Mouse (Mus musculus) hindbrain, embryonic 15.5 days (tissue): ENCODE data around the gene Tmem140. TPM values are rescaled to one million over a fixed set of nuclear protein-coding genes. Genes with fewer than 3 reads are reported as not detected.

Experiments
- ATAC-seq: fragments of 200-750 bp; cut with Nextera tagmentation; 2 replicates; pipeline ENCODE4 v1.8.0; 2017; ENCODE audit warnings: low read depth, moderate number of reproducible peaks, moderate TSS enrichment; ENCODE audit not compliant: low FRiP score
- H3K27ac ChIP-seq: fragments of 300-500 bp; sonication (generic); replicated peaks from 2 replicates; pipeline ENCODE4 v1.5.1; 2015; ENCODE audit warnings: mild to moderate bottlenecking, inconsistent platforms
- H3K27me3 ChIP-seq: fragments of 300-500 bp; sonication (generic); 2 replicates; pipeline ENCODE4 v1.6.1; 2015; ENCODE audit warnings: control low read depth, inconsistent platforms
- H3K36me3 ChIP-seq: fragments of 300-500 bp; sonication (generic); 2 replicates; pipeline ENCODE4 v1.6.1; 2015; ENCODE audit warnings: control low read depth, inconsistent platforms
- H3K4me1 ChIP-seq: fragments of 300-500 bp; sonication (generic); replicated peaks from 2 replicates; pipeline ENCODE4 v1.6.1; 2015; ENCODE audit warnings: control low read depth, inconsistent platforms
- H3K4me2 ChIP-seq: fragments of 300-500 bp; sonication (generic); 2 replicates; pipeline ENCODE4 v1.6.1; 2015; ENCODE audit warnings: moderate library complexity, mild to moderate bottlenecking, inconsistent platforms
- H3K4me3 ChIP-seq: fragments of 300-500 bp; sonication (generic); 2 replicates; pipeline ENCODE4 v1.5.1; 2015; ENCODE audit warnings: mild to moderate bottlenecking, inconsistent platforms
- H3K9ac ChIP-seq: fragments of 300-500 bp; sonication (generic); 2 replicates; pipeline ENCODE4 v1.6.1; 2015; ENCODE audit warnings: inconsistent platforms
- H3K9me3 ChIP-seq: fragments of 300-500 bp; sonication (generic); 2 replicates; pipeline ENCODE4 v1.6.1; 2016; ENCODE audit warnings: control low read depth, inconsistent platforms
- WGBS: fragments of 180-500 bp; shearing (Covaris S2); methylation state at CpG from one replicate; pipeline ENCODE4 v1.1.7; 2015; 5-methylcytosine and 5-hydroxymethylcytosine counted together
- polyA plus RNA-seq: library from polyadenylated mRNA; unstranded; fragments of >200 nt; fragmentation: Nextera tagmentation; extraction: Ambion mirVana; gene quantifications from 2 replicates; pipeline ENCODE4 v1.2.1, GENCODE M21; 2015

Gene Tmem140
- polyA plus RNA-seq, 1 experiment from 2014 or later: 1.5 TPM

DNA sequence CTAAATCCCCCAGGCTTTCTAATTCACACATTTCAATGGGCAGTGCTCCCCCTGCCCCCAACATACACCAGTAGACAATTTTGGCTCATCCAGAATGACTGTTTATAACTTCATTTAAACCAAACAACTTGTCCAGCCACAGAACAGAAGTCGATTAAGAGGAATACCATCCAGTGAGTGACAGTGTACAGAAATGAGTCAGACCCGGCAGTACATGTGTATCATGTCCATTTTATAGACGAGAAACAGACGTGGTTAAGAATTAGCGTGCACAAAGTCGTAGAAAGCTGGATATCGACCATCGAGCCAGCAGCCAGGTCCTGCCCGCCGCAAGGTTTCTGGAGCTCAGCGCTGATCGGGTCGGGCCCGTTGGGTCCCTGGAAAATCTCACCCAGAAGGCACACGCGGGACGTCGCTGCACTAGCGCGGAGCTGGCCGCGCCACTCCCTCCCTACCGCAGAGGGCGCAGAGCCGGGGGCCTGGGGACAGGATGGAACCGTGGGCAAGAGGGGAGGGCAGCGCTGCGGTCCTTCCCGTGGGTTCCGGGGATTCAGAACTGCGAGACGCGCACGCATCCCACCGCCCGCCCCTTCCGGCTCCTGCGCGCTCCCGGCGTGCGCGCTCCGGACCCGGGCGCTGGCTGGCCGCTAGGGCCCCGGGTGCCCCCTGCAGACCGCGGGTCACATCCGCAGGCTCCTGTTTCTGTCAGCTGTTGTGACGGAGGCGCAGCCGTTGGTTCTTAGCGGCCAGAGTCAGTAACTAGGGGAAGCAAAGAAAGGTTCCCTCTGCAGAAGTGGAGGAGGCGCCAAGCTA lies 14.8 kb downstream of the Tmem140 start, which contains the start of gene Cyren:
Cyren (minus strand) TSS at position 552 of the 813 bp plus-strand sequence.
- peak within 1 kb of the TSS; percentile 60 for H3K4me3 ChIP-seq

DNA sequence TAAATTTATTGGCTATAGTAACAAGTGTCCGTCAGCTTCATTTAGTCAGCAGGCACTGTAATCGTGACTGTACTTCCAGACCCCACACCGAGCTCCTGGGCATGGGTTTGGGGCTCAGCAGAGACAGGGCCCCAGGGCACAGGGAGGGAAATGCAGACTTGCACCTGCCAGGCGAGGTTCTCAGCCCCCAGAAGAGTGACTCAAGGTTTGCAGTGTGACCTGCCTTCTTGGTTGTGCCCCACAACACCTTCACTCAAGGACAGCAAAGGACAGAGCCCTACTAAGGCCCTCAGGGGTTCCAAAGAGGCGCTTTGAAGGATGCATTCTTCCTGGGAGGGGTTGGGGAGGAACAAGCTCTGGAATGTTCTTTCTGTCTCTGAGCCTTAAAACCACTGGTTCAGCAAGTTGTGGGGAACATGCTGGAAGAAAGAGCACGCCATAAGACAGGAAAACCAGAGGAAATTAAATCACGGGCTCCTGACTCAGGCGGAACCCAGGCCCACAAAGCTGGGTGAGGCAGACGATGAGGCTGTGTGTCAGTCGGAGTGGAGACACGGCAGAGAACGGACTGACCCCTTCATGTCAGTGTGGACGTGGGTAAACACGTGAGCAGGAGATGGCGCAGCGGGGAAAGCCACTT lies 16.3 kb downstream of the Tmem140 start:
- H3K36me3 ChIP-seq: peaks cover 14% of the 10 kb centered on the region; the same call in 1 of the 2 replicates
- no peak overlapping the region for H3K4me2 ChIP-seq
- 90% methylated on average over 16 of the region's 16 CpGs for WGBS
- no peak overlapping the region for H3K27ac ChIP-seq
- H3K4me3 ChIP-seq: no peak overlapping the region
- H3K9ac ChIP-seq: no peak overlapping the region
- peaks cover 20% of the 10 kb centered on the region for H3K4me1 ChIP-seq
- H3K9me3 ChIP-seq: no peaks in the 10 kb centered on the region
- no peak for ATAC-seq
- no peaks in the 10 kb centered on the region for H3K27me3 ChIP-seq

More for the DNA sequence above, 14.8 kb downstream of the Tmem140 start, which contains the start of gene Cyren:
- H3K36me3 ChIP-seq: peaks cover 7% of the 10 kb centered on the region; the same call in 1 of the 2 replicates
- peaks cover 20% of the 10 kb centered on the region for H3K4me1 ChIP-seq
- no peaks in the 10 kb centered on the region for H3K27me3 ChIP-seq
- H3K27ac ChIP-seq: peak within 1 kb of the TSS; percentile 90
- H3K4me2 ChIP-seq: peak within 1 kb of the TSS; percentile 61
- under 1% methylated on average over 53 of the region's 56 CpGs for WGBS
- peak within 1 kb of the TSS; percentile 68 for H3K9ac ChIP-seq
- peak; percentile 94 for ATAC-seq
- no peaks in the 10 kb centered on the region for H3K9me3 ChIP-seq

DNA sequence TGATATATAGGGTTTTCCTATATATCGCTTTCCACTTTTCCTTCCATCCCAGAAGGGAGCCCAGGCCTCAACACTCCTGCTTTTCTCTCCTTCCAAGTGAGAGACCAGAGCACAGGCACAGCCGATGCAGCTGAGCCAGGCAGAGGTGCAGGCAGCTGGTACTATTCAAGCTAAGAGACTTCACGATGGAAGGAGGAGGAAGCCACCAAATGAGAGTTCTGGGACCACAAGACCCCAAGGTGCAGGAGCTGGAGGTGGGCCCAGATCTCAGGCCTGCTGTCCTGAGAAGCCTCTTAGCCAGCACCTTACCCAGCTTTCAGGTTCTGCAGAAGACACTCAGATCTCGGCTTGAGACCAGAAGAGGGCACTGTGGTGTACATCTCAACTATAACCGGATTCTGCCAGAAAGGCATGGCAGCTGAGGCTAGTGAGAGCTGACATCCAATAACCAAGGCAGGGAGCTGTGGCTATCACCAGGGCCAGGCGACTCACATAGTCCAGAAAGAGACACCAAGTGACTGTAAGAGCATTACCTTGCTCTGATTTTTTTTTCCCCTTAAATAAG lies 17.0 kb downstream of the Tmem140 start:
- ATAC-seq: no peak
- WGBS: 58% methylated on average over 6 of the region's 6 CpGs
- Histone ChIP-seq H3K9ac (no peak overlapping the region), H3K36me3 (peaks cover 21% of the 10 kb centered on the region; the same call in 1 of the 2 replicates), H3K4me3 (no peak overlapping the region), H3K27ac (no peak overlapping the region), H3K4me2 (no peak overlapping the region), H3K27me3 (no peaks in the 10 kb centered on the region), H3K4me1 (peaks cover 20% of the 10 kb centered on the region), H3K9me3 (no peaks in the 10 kb centered on the region)

DNA sequence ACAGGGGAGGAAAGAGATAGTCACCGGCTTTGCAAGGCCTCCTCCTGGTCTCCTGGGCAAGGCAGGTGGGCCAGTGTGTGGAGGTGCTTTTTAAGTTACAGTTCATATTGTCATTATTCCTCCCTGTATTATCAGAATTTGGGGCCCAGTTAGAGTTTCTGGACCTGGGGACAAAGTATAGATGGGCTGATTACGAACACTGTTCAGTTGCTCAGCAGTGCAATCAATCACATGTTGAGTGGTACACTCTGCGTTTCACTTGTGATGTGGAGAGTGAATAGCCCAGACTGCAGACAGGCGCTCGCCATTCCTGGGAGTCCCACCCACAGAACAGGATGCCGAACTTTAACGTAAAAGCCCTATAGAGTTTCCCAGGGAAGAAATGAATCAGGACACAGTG lies 21.8 kb downstream of the Tmem140 start:
- Histone ChIP-seq H3K36me3 (peaks cover 39% of the 10 kb centered on the region), H3K4me3 (no peak overlapping the region), H3K4me2 (no peak overlapping the region), H3K27ac (no peak overlapping the region), H3K27me3 (no peaks in the 10 kb centered on the region), H3K9me3 (no peaks in the 10 kb centered on the region), H3K4me1 (no peaks in the 10 kb centered on the region), H3K9ac (no peak overlapping the region)
- ATAC-seq: no peak
- 84% methylated on average over 7 of the region's 7 CpGs for whole genome bisulfite sequencing

DNA sequence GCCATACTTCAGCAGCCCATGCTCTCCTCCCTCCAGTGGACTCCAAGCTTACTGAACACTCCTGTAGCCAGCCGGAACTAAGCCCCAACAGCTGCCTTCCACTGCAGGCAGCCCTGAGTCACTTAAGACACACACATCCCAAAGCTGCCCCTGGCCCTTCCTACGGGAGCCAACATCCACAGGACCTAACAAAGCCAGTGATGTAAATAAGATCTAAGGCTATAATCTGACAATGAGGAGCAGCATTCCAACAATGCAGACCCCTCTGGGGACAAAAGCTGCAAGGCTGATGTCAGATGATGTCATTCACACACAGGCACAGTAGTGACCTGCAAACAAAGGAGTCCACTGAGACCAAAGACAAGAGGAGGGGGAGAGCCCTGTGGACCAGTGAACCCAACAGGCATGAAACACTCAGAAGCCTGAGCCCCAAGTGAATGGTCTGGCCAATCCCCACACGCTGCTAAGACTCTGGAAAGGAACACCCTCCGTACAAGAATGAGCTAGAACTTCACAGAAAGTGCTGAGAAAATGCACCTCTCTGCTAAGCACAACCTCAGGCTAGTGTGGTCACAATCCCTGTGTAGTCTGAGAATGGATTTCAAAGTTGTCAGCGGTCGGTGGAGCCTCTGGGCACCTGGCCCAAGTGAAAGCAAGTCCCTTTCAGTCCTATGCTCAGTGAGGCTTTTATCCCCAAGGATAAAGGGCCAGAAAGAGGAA lies 24.3 kb downstream of the Tmem140 start:
- Histone ChIP-seq H3K27ac (no peak overlapping the region), H3K36me3 (peaks cover 51% of the 10 kb centered on the region)
- 0 out of 2 replicates have a peak, but pooled peaks have one; percentile 36 for ATAC-seq

DNA sequence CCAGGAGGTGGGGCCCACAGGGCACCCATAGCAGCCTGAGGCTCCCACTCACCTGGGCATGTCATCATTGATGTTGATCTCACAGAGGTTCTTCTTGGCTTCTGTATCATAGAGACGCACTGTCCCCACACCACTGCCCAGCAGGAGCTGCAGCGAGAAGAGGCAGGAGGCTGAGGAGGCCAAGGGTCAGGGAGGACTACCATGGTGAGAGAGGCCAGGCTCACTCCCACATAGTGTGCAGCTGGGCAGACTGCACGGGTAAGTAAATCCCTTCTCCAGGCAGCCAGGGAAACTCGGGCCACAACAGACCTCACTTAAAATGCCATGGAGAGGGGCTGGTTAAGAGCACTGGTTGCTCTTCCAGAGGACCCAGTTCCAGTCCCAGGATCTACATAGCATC lies 26.2 kb downstream of the Tmem140 start:
- H3K27ac ChIP-seq: no peak overlapping the region
- no peak overlapping the region for H3K4me3 ChIP-seq
- H3K9me3 ChIP-seq: no peaks in the 10 kb centered on the region
- H3K36me3 ChIP-seq: peaks cover 50% of the 10 kb centered on the region
- no peak overlapping the region for H3K4me2 ChIP-seq
- no peak for ATAC-seq
- H3K27me3 ChIP-seq: no peaks in the 10 kb centered on the region
- no peaks in the 10 kb centered on the region for H3K4me1 ChIP-seq
- WGBS: 48% methylated on average over 4 of the region's 4 CpGs
- no peak overlapping the region for H3K9ac ChIP-seq

More for the DNA sequence above, 24.3 kb downstream of the Tmem140 start:
- Histone ChIP-seq H3K4me3 (no peak overlapping the region), H3K27me3 (no peaks in the 10 kb centered on the region), H3K9ac (no peak overlapping the region), H3K9me3 (no peaks in the 10 kb centered on the region), H3K4me1 (no peaks in the 10 kb centered on the region), H3K4me2 (no peak overlapping the region)
- 24% methylated on average over 6 of the region's 6 CpGs for WGBS

DNA sequence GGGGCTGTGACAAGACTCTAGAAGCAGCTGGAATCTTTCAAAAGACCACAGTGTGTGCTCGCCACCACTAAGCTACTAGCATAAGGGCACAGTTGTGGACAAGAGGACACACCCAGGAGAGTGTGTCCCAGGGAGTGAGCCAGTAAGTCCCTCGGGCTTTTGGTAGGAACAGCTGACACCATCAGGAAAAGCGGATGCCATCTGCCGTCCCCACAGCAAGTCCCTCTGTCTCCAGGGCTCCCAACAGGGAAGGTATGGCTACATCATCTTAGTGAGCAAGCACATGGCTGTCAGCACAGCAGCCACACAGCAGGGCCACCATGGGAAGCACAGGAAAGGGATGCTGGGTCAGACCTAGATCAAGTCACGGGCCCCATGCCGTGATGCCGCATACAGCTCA lies 32.6 kb downstream of the Tmem140 start:
- H3K4me2 ChIP-seq: no peak overlapping the region
- WGBS: 83% methylated on average over 7 of the region's 7 CpGs
- H3K27ac ChIP-seq: no peak overlapping the region
- no peak overlapping the region for H3K4me3 ChIP-seq
- H3K9ac ChIP-seq: no peak overlapping the region
- no peaks in the 10 kb centered on the region for H3K4me1 ChIP-seq
- ATAC-seq: no peak
- H3K9me3 ChIP-seq: no peaks in the 10 kb centered on the region
- H3K27me3 ChIP-seq: no peaks in the 10 kb centered on the region
- peaks cover 54% of the 10 kb centered on the region for H3K36me3 ChIP-seq

DNA sequence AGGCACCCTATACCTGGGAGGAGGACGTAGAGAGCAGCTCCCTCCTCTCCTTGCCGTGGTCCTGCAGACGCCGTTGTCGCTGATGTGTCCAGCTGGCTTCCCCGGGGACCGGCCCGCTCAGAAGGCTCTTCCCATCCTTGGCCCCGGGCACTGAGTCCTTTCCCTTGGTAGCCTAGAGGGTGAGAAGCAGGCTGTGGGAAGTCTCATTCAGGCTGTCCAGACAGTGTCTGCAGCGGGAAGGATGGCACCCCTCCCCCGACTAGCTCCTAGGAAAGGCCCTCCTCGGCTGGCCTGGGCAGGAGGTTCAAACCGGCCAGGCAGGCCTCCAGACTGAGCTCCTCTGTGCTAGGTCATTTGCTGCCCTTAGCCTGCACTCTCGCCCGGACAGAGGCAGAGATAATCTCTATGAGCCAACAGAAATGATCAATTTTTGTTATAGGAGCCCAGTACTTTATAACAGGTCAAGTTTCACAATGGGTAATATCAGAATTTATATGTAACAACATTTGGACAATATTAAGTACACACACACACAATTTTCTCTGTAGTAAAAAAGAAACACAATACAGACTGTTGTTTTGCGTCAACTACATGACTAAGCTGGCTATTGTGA lies 33.3 kb downstream of the Tmem140 start:
- H3K27me3 ChIP-seq: no peaks in the 10 kb centered on the region
- H3K4me3 ChIP-seq: no peak overlapping the region
- peaks cover 47% of the 10 kb centered on the region for H3K36me3 ChIP-seq
- no peak overlapping the region for H3K4me2 ChIP-seq
- no peaks in the 10 kb centered on the region for H3K4me1 ChIP-seq
- H3K9me3 ChIP-seq: no peaks in the 10 kb centered on the region
- H3K27ac ChIP-seq: no peak overlapping the region
- WGBS: 58% methylated on average over 16 of the region's 16 CpGs
- H3K9ac ChIP-seq: no peak overlapping the region
- ATAC-seq: no peak

DNA sequence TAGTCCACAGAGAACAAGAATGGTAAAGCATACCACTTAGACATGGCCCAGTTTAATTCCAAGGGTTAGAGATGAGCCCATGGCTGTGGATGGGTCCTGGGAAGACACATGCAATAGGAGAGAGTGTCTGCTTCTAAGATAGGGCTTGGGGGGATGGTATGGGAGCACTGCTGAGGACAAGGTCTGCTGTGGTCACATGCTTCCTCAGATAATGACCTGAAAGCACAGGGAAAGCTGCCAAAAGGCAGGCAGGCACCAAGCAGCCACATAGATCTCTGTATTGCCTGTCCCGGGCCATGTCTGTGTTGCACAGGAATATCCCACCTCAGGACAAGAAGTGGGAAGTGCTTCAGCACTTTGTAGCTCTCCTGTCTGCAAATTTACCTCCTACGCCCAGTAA lies 36.2 kb downstream of the Tmem140 start:
- no peak overlapping the region for H3K27ac ChIP-seq
- 0 out of 2 replicates have a peak, but pooled peaks cover 5% of the 10 kb centered on the region for H3K4me1 ChIP-seq
- no peak for ATAC-seq
- H3K4me3 ChIP-seq: no peak overlapping the region
- H3K4me2 ChIP-seq: no peak overlapping the region
- H3K36me3 ChIP-seq: peaks cover 42% of the 10 kb centered on the region
- no peaks in the 10 kb centered on the region for H3K9me3 ChIP-seq
- H3K27me3 ChIP-seq: no peaks in the 10 kb centered on the region
- no peak overlapping the region for H3K9ac ChIP-seq
- 94% methylated on average over 2 of the region's 2 CpGs for WGBS

DNA sequence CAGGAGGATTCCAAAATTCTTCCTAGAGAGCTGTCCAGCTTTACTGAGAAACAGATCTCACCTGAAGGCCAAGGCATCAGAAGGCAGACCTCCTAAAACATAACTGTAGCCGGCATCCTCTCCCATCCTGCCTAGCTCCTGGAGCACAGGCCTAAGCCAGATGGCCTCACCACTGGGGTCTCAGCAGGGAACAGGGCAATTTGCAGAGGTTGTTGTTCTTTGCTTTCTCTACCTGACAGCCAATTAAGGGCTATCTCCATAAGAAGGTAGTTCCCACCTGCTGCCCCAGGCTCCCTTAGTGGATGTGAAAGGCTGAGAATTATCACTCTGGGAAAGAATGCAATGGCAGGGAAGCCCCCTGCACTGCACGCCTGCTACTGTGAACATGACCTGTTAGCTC lies 38.0 kb downstream of the Tmem140 start:
- H3K4me1 ChIP-seq: 0 out of 2 replicates have a peak, but pooled peaks cover 5% of the 10 kb centered on the region
- no peak overlapping the region for H3K9ac ChIP-seq
- no peak overlapping the region for H3K27ac ChIP-seq
- no peak overlapping the region for H3K4me2 ChIP-seq
- H3K4me3 ChIP-seq: no peak overlapping the region
- no peaks in the 10 kb centered on the region for H3K9me3 ChIP-seq
- no peak for ATAC-seq
- 69% methylated on average over 2 of the region's 2 CpGs for WGBS
- H3K36me3 ChIP-seq: peaks cover 41% of the 10 kb centered on the region
- H3K27me3 ChIP-seq: no peaks in the 10 kb centered on the region

DNA sequence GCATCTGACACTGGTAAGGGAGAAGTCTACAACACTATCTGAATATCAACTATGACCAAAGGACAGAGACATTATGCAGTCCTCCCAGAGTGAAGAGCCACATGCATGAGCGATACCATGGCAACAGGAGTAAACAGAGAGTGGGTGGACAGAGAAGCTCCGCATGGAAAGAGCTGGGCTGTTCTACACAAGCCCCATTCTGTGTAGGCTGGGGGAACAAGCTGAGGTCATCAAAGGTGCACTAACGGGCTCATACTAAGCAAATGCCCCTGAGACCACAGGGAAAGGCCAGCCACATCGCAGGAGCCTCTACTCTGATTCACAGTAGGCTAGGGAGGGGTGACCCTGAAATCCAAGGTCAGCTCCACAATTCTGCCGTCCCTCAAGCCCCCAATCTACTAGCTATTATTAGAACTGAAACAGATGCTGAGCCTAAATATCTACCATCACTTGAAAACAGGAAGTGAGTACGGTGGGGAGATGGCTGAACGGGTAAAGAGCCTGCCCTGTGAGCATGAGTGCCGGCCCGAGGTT lies 39.0 kb downstream of the Tmem140 start:
- Histone ChIP-seq H3K27me3 (no peaks in the 10 kb centered on the region), H3K9me3 (no peaks in the 10 kb centered on the region), H3K36me3 (peaks cover 44% of the 10 kb centered on the region), H3K4me3 (no peak overlapping the region), H3K9ac (no peak overlapping the region), H3K4me2 (no peak overlapping the region), H3K27ac (no peak overlapping the region), H3K4me1 (0 out of 2 replicates have a peak, but pooled peaks cover 5% of the 10 kb centered on the region)
- no peak; the same call in 1 of the 2 replicates for ATAC-seq
- WGBS: 53% methylated on average over 9 of the region's 9 CpGs
